Mouse (Mus musculus) lung, postnatal 10 days (tissue): Measurements from ENCODE around the gene Lrp6.

ENCODE experiments used
- DNase-seq: peaks from one replicate; pipeline ENCODE4 v3.0.0; 2021

Lrp6 gene

GRCm38 (mm10) chr6:134489637-134490036, 77.1 kb downstream of the Lrp6 start:
- peak; percentile 25 for DNase-seq

GRCm38 (mm10) chr6:134489130-134489529, 77.6 kb downstream of the Lrp6 start:
- no peak for DNase-seq

- DNase-seq, result no peak
Observed at GRCm38 (mm10) chr6:134486318-134486717, 80.4 kb downstream of the Lrp6 start.

- DNase-seq, result no peak
Observed at GRCm38 (mm10) chr6:134479481-134479880, 87.3 kb downstream of the Lrp6 start.

- peak; percentile 27 for DNase-seq
Observed at GRCm38 (mm10) chr6:134473143-134473561, 93.6 kb downstream of the Lrp6 start.

- peak; percentile 82 for DNase-seq
Observed at GRCm38 (mm10) chr6:134470857-134471256, 95.9 kb downstream of the Lrp6 start.

- no peak for DNase-seq
Observed at GRCm38 (mm10) chr6:134469297-134469696, 97.5 kb downstream of the Lrp6 start.

GRCm38 (mm10) chr6:134466671-134467229, 100.0 kb downstream of the Lrp6 start:
- no peak for DNase-seq

GRCm38 (mm10) chr6:134461175-134461574, 105.6 kb downstream of the Lrp6 start:
- DNase-seq, result no peak

- no peak for DNase-seq
Observed at GRCm38 (mm10) chr6:134458376-134458775, 108.4 kb downstream of the Lrp6 start.

- DNase-seq, result peak; percentile 35
Observed at GRCm38 (mm10) chr6:134454093-134454492, 112.7 kb downstream of the Lrp6 start.

GRCm38 (mm10) chr6:134450661-134451119, 116.1 kb downstream of the Lrp6 start:
- peak; percentile 18 for DNase-seq

- no peak for DNase-seq
Observed at GRCm38 (mm10) chr6:134449958-134450357, 116.8 kb downstream of the Lrp6 start.

- DNase-seq, result peak; percentile 32
Observed at GRCm38 (mm10) chr6:134448451-134448850, 118.3 kb downstream of the Lrp6 start.

- DNase-seq, result no peak
Observed at GRCm38 (mm10) chr6:134443925-134444324, 122.8 kb downstream of the Lrp6 start.

GRCm38 (mm10) chr6:134443198-134443904, 123.4 kb downstream of the Lrp6 start:
- DNase-seq, result no peak

GRCm38 (mm10) chr6:134442219-134442618, 124.5 kb downstream of the Lrp6 start:
- DNase-seq, result no peak

- DNase-seq, result no peak
Observed at GRCm38 (mm10) chr6:134441716-134442115, 125.0 kb downstream of the Lrp6 start.

GRCm38 (mm10) chr6:134440023-134440422, 126.7 kb downstream of the Lrp6 start:
- DNase-seq, result no peak

- peak; percentile 63 for DNase-seq
Observed at GRCm38 (mm10) chr6:134439401-134440021, 127.3 kb downstream of the Lrp6 start.

GRCm38 (mm10) chr6:134436955-134437354, 129.8 kb downstream of the Lrp6 start:
- no peak for DNase-seq

- DNase-seq, result no peak
Observed at GRCm38 (mm10) chr6:134434866-134435390, 131.8 kb downstream of the Lrp6 start.

GRCm38 (mm10) chr6:134434044-134434443, 132.7 kb downstream of the Lrp6 start:
- DNase-seq, result no peak

- DNase-seq, result no peak
Observed at GRCm38 (mm10) chr6:134433281-134433680, 133.5 kb downstream of the Lrp6 start.
